In genomic region chr11:29514325-29514681, GRCm38 (mm10) we compare ENCODE assay signal across 8 mouse cellular contexts. TPM values are rescaled to one million over a fixed set of nuclear protein-coding genes. Genes with fewer than 3 reads are reported as not detected.
DNase-seq lines count a peak whose midpoint lies in the region; TF ChIP-seq lines count a peak whose summit lies in the region.

No protein-coding gene starts in this region.

- H3K79me2 ChIP-seq in macrophage (ENCODE audit: inconsistent target), result peaks cover 22% of the 10 kb centered on the region

- no peak for TF ChIP-seq EP300 in ES-Bruce4 (IDR thresholded peaks at IDR 0.05; ENCODE audit: insufficient read depth, low read depth, low read length)

- H3K27ac ChIP-seq in heart, embryonic 10.5 days, result peak overlapping the region; percentile 95
- H3K27ac ChIP-seq in ES-Bruce4 (ENCODE audit: insufficient read depth, low read length), result 0 out of 2 replicates have a peak overlapping the region, but pooled peaks have one; percentile 24
- H3K27ac ChIP-seq in macrophage, result peak overlapping the region; percentile 87

- H3K4me1 ChIP-seq in heart, embryonic 10.5 days, result peaks cover 5% of the 10 kb centered on the region; the same call in 1 of the 2 replicates
- H3K4me1 ChIP-seq in ES-Bruce4 (ENCODE audit: control insufficient read depth, insufficient read depth, low read length), result no peaks in the 10 kb centered on the region

- TF ChIP-seq CTCF in ES-Bruce4 (IDR thresholded peaks at IDR 0.05; ENCODE audit: low read depth, low read length), result no peak

- H3K36me3 ChIP-seq in heart, embryonic 10.5 days, result peaks cover 19% of the 10 kb centered on the region
- peaks cover 7% of the 10 kb centered on the region for H3K36me3 ChIP-seq in ES-Bruce4 (ENCODE audit: control insufficient read depth, insufficient read depth, low read length, poor library complexity, severe bottlenecking)
- H3K36me3 ChIP-seq in macrophage (ENCODE audit: inconsistent target), result 0 out of 2 replicates have a peak, but pooled peaks cover 7% of the 10 kb centered on the region

- H3K9me3 ChIP-seq in heart, embryonic 10.5 days, result no peaks in the 10 kb centered on the region
- H3K9me3 ChIP-seq in ES-Bruce4 (replicated peaks; ENCODE audit: control insufficient read depth, insufficient read depth, low read length, poor library complexity, severe bottlenecking), result no peaks in the 10 kb centered on the region

- peak overlapping the region; percentile 75 for H3K9ac ChIP-seq in ES-Bruce4 (ENCODE audit: low read depth, poor library complexity, severe bottlenecking)

- no peak for DNase-seq in heart, embryonic 10.5 days (ENCODE audit: low spot score)
- DNase-seq in heart, adult 11 months, result no peak
- peak; percentile 2 for DNase-seq in forelimb bud, embryonic 11.5 days (ENCODE audit: low read depth, low spot score)
- no peak for DNase-seq in adrenal gland, postnatal 10 days
- no peak for DNase-seq in thymus, postnatal 0 days (ENCODE audit: low spot score)
- DNase-seq in layer of hippocampus, adult 9-10 months (ENCODE audit: low spot score), result no peak

- TF ChIP-seq POLR2A in ES-Bruce4 (IDR thresholded peaks at IDR 0.05; ENCODE audit: insufficient read depth, low read length), result no peak

- H3K27me3 ChIP-seq in heart, embryonic 10.5 days (ENCODE audit: insufficient read depth, poor library complexity, severe bottlenecking), result no peaks in the 10 kb centered on the region
- no peaks in the 10 kb centered on the region for H3K27me3 ChIP-seq in ES-Bruce4 (ENCODE audit: control insufficient read depth, insufficient read depth, low read length, poor library complexity, severe bottlenecking)

- 25% methylated on average over 10 of the region's 10 CpGs for WGBS in heart, embryonic 10.5 days
- under 1% methylated on average over 10 of the region's 10 CpGs for whole genome bisulfite sequencing in macrophage (ENCODE audit: missing documents)

- H3K4me3 ChIP-seq in heart, embryonic 10.5 days, result peak overlapping the region; percentile 78
- H3K4me3 ChIP-seq in ES-Bruce4 (ENCODE audit: low read depth, low read length) (peak overlapping the region; percentile 93), macrophage (ENCODE audit: inconsistent target) (peak overlapping the region; percentile 90)

RNA-seq across cellular contexts. Expression of gene Prorsd1, which starts 0.5 kb away (rescaled TPM):
- polyA plus RNA-seq in heart, embryonic 10.5 days (2016; fragmentation: Nextera tagmentation; extraction: Ambion mirVana), result 21.7 and 26.0 TPM in 2 replicates
- 13.9 and 14.0 TPM in 2 replicates for polyA plus RNA-seq in ES-Bruce4 (2011; ENCODE audit: insufficient read depth, insufficient read length, low read depth, missing spikeins)
- total RNA-seq in macrophage (2018; cell fraction: chromatin; rRNA removed), result 10 to 100 TPM in 6 of 26 experiments, 1 to 10 TPM in 17, under 1 TPM in 3; 0.69 to 18.7 (median 4.0) TPM
- total RNA-seq in macrophage (2018; cell fraction: cytosol; rRNA removed), result 10 to 100 TPM; 12.8 to 41.5 (median 29.2) TPM
- 10 to 100 TPM in 15 of 26 experiments, 1 to 10 TPM in 10, under 1 TPM in 1; 0.79 to 37.5 (median 11.9) TPM for total RNA-seq in macrophage (2018; cell fraction: nucleus; rRNA removed)
- 21.0 to 49.9 TPM (median 28.5 TPM) in 3 replicates for polyA plus RNA-seq in macrophage (2018)
- 10 to 100 TPM; 18.5 to 21.3 TPM for total RNA-seq in adrenal gland, postnatal 10 days (2021)
- polyA plus RNA-seq in thymus, postnatal 0 days (2015; fragmentation: Nextera tagmentation; extraction: Ambion mirVana), result 29.6 and 40.5 TPM in 2 replicates

RNA-seq across cellular contexts. Expression of gene Mtif2, which starts 11.9 kb away (rescaled TPM):
- polyA plus RNA-seq in heart, embryonic 10.5 days (2016; fragmentation: Nextera tagmentation; extraction: Ambion mirVana), result 43.2 and 45.5 TPM in 2 replicates
- polyA plus RNA-seq in ES-Bruce4 (2011; ENCODE audit: insufficient read depth, insufficient read length, low read depth, missing spikeins) (37.9 and 38.7 TPM in 2 replicates), macrophage (2018) (21.0 to 31.8 TPM (median 21.2 TPM) in 3 replicates)
- 10 to 100 TPM; 15.8 to 94.2 (median 65.4) TPM for total RNA-seq in macrophage (2018; cell fraction: chromatin; rRNA removed)
- total RNA-seq in macrophage (2018; cell fraction: cytosol; rRNA removed), result 10 to 100 TPM; 10.5 to 24.6 (median 21.6) TPM
- 10 to 100 TPM; 14.1 to 64.9 (median 42.9) TPM for total RNA-seq in macrophage (2018; cell fraction: nucleus; rRNA removed)
- total RNA-seq in adrenal gland, postnatal 10 days (2021), result 10 to 100 TPM; 56.5 to 67.2 TPM
- 34.1 and 40.1 TPM in 2 replicates for polyA plus RNA-seq in thymus, postnatal 0 days (2015; fragmentation: Nextera tagmentation; extraction: Ambion mirVana)

RNA-seq across cellular contexts. Expression of gene Clhc1, which starts 33.4 kb away (rescaled TPM):
- 0.14 and 0.18 TPM in 2 replicates for polyA plus RNA-seq in heart, embryonic 10.5 days (2016; fragmentation: Nextera tagmentation; extraction: Ambion mirVana)
- polyA plus RNA-seq in ES-Bruce4 (2011; ENCODE audit: insufficient read depth, insufficient read length, low read depth, missing spikeins), result 0.53 and 1.2 TPM in 2 replicates
- 1 to 10 TPM in 21 of 26 experiments, under 1 TPM in 5; 0.42 to 3.3 (median 1.6) TPM for total RNA-seq in macrophage (2018; cell fraction: chromatin; rRNA removed)
- total RNA-seq in macrophage (2018; cell fraction: cytosol; rRNA removed), result under 1 TPM in 22 of 26 experiments, not detected in 4; 0.07 to 0.55 (median 0.17) TPM
- 1 to 10 TPM in 13 of 26 experiments, under 1 TPM in 11, not detected in 2; 0.18 to 5.3 (median 1.0) TPM for total RNA-seq in macrophage (2018; cell fraction: nucleus; rRNA removed)
- 0.13 to 0.42 TPM (median 0.33 TPM) in 3 replicates for polyA plus RNA-seq in macrophage (2018)
- total RNA-seq in adrenal gland, postnatal 10 days (2021), result under 1 TPM in 1 of 2 experiments, not detected in 1; 0.42 TPM
- 0.08 and 0.09 TPM in 2 replicates for polyA plus RNA-seq in thymus, postnatal 0 days (2015; fragmentation: Nextera tagmentation; extraction: Ambion mirVana)

RNA-seq across cellular contexts. Expression of gene Rps27a, which starts 33.6 kb away (rescaled TPM):
- polyA plus RNA-seq in heart, embryonic 10.5 days (2016; fragmentation: Nextera tagmentation; extraction: Ambion mirVana), result 784 and 841 TPM in 2 replicates
- polyA plus RNA-seq in ES-Bruce4 (2011; ENCODE audit: insufficient read depth, insufficient read length, low read depth, missing spikeins) (2,911 and 3,072 TPM in 2 replicates), macrophage (2018) (595 to 1,446 TPM (median 1,246 TPM) in 3 replicates)
- 100 to 1,000 TPM in 20 of 26 experiments, 10 to 100 TPM in 6; 66.2 to 272 (median 126) TPM for total RNA-seq in macrophage (2018; cell fraction: chromatin; rRNA removed)
- 1,000 to 10,000 TPM in 13 of 26 experiments, 100 to 1,000 TPM in 13; 722 to 1,645 (median 996) TPM for total RNA-seq in macrophage (2018; cell fraction: cytosol; rRNA removed)
- total RNA-seq in macrophage (2018; cell fraction: nucleus; rRNA removed), result 100 to 1,000 TPM; 146 to 360 (median 243) TPM
- total RNA-seq in adrenal gland, postnatal 10 days (2021), result 1,000 to 10,000 TPM in 1 of 2 experiments, 100 to 1,000 TPM in 1; 964 to 1,017 TPM
- 1,461 and 1,495 TPM in 2 replicates for polyA plus RNA-seq in thymus, postnatal 0 days (2015; fragmentation: Nextera tagmentation; extraction: Ambion mirVana)

Comparison
In these comparisons a context has a peak if more than half of its experiments do, and no peak if none do; other contexts are left out.
1. H3K27ac ChIP-seq: peak in every context shown above with its lines; median percentile 95 in heart, embryonic 10.5 days; 87 in macrophage; 24 in ES-Bruce4.